8 mouse cellular contexts compared by ENCODE assay signal in the genomic region with DNA sequence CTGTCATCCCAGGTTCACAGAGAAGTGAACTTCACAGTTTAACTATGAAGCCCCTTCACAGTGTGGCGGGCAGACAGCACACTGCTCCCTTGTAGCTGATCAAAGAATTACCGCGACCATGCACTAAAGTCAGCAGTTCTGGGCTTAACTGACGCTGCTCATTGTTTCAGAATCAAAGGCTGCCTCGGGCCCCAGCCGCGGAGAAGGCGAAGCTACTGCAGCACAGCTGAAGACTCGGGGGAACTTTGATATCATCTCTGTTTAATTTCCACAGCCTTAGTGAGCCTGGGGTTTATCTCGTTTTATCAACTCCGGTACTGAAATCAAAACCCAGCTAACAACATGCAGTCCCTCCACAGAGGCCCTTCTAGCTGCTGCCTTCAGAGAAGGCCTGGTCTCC. TPM values are rescaled to one million over a fixed set of nuclear protein-coding genes. Genes with fewer than 3 reads are reported as not detected.
DNase-seq lines count a peak whose midpoint lies in the region; ATAC-seq lines count a peak whose summit lies in the region.
"Had no signal": no experiment of that assay in that cellular context is flagged by ENCODE, and none has a peak within 500 bp of the region (broad histone marks: within the 10 kb centered on the region; RNA-seq: fewer than 3 reads in every experiment).

No protein-coding gene starts in this region.

- peak; percentile 37 for DNase-seq in retina, postnatal 1 day
- no peak for DNase-seq in retina, embryonic 14.5 days (ENCODE audit: low spot score)
- DNase-seq in forebrain, embryonic 14.5 days (ENCODE audit: low spot score), result peak; percentile 58
- no peak for DNase-seq in midbrain, embryonic 11.5 days (ENCODE audit: low spot score, missing footprints)
- DNase-seq in Muller cell, postnatal 12 days (ENCODE audit: inconsistent ontology term), result no peak
- no peak for DNase-seq in adrenal gland, postnatal 10 days
- DNase-seq: spleen, adult 18-20 months had no signal

- H3K9me3 ChIP-seq in forebrain, embryonic 14.5 days (replicated peaks; ENCODE audit: control insufficient read depth, low read length), result no peaks in the 10 kb centered on the region
- H3K9me3 ChIP-seq in midbrain, embryonic 11.5 days (ENCODE audit: control insufficient read depth, low read length), result no peaks in the 10 kb centered on the region

- no peaks in the 10 kb centered on the region for H3K27me3 ChIP-seq in forebrain, embryonic 14.5 days (replicated peaks; ENCODE audit: control insufficient read depth, insufficient read depth, low read length)
- no peaks in the 10 kb centered on the region for H3K27me3 ChIP-seq in midbrain, embryonic 11.5 days (ENCODE audit: control insufficient read depth, insufficient read depth, low read length)

- peaks cover 35% of the 10 kb centered on the region for H3K4me1 ChIP-seq in forebrain, embryonic 14.5 days (ENCODE audit: control insufficient read depth, insufficient read depth, low read length)
- peaks cover 47% of the 10 kb centered on the region for H3K4me1 ChIP-seq in midbrain, embryonic 11.5 days (ENCODE audit: control insufficient read depth, insufficient read depth, low read length)

- ATAC-seq in forebrain, embryonic 14.5 days, result no peak
- peak; percentile 28; the same call in 1 of the 2 replicates for ATAC-seq in midbrain, embryonic 11.5 days (ENCODE audit: low FRiP score)
- no peak for ATAC-seq in erythroid progenitor cell, adult 5-6 weeks (replicated peaks; ENCODE audit: low FRiP score, poor library complexity, severe bottlenecking)

- H3K4me3 ChIP-seq in forebrain, embryonic 14.5 days (ENCODE audit: low read depth, low read length), result no peak overlapping the region
- H3K4me3 ChIP-seq in midbrain, embryonic 11.5 days (ENCODE audit: low read depth, low read length), result no peak overlapping the region

- H3K27ac ChIP-seq in forebrain, embryonic 14.5 days (ENCODE audit: low read depth, low read length), result peak overlapping the region; percentile 70; the same call in 1 of the 2 replicates
- peak overlapping the region; percentile 99 for H3K27ac ChIP-seq in midbrain, embryonic 11.5 days (ENCODE audit: low read depth, low read length)

- H3K9ac ChIP-seq in forebrain, embryonic 14.5 days (ENCODE audit: low read length), result peak overlapping the region; percentile 1; the same call in 1 of the 2 replicates
- H3K9ac ChIP-seq in midbrain, embryonic 11.5 days (ENCODE audit: low read length), result peak overlapping the region; percentile 56

- H3K4me2 ChIP-seq in forebrain, embryonic 14.5 days (ENCODE audit: low read length), result no peak overlapping the region
- no peak overlapping the region; the same call in 1 of the 2 replicates for H3K4me2 ChIP-seq in midbrain, embryonic 11.5 days

- peaks cover 9% of the 10 kb centered on the region for H3K36me3 ChIP-seq in forebrain, embryonic 14.5 days (ENCODE audit: control insufficient read depth, insufficient read depth, low read length)
- peaks cover 5% of the 10 kb centered on the region; the same call in 1 of the 2 replicates for H3K36me3 ChIP-seq in midbrain, embryonic 11.5 days (ENCODE audit: control insufficient read depth, insufficient read depth, low read length)

- 11% methylated on average over 11 of the region's 11 CpGs for WGBS in forebrain, embryonic 14.5 days
- WGBS in midbrain, embryonic 11.5 days, result 18% methylated on average over 11 of the region's 11 CpGs

RNA-seq across cellular contexts. Expression of gene Mvb12b, which starts 9.3 kb away (rescaled TPM):
- polyA plus RNA-seq in forebrain, embryonic 14.5 days (2014; fragmentation: Nextera tagmentation; extraction: Ambion mirVana), result 49.5 and 52.2 TPM in 2 replicates
- polyA plus RNA-seq in midbrain, embryonic 11.5 days (2014; fragmentation: Nextera tagmentation; extraction: Ambion mirVana), result 36.6 and 38.1 TPM in 2 replicates
- total RNA-seq in erythroid progenitor cell, adult 5-6 weeks (2015; ENCODE audit: low replicate concordance), result 53.0 and 81.7 TPM in 2 replicates
- 37.1 and 56.7 TPM in 2 replicates for total RNA-seq in erythroid progenitor cell, adult 5-6 weeks (2017; ENCODE audit: low replicate concordance)
- total RNA-seq in adrenal gland, postnatal 10 days (2021), result 10 to 100 TPM; 17.4 to 23.0 TPM

Comparison
In these comparisons a context has a peak if more than half of its experiments do, and no peak if none do; other contexts are left out.
1. DNase-seq: peak in retina, postnatal 1 day (single experiment) and forebrain, embryonic 14.5 days (single experiment); none in retina, embryonic 14.5 days (single experiment), midbrain, embryonic 11.5 days (single experiment), Muller cell, postnatal 12 days (single experiment) and adrenal gland, postnatal 10 days (single experiment).